Mouse (Mus musculus) cerebellum, postnatal 36 days (tissue): ENCODE measurements around the gene Stx8.

ENCODE experiments used
- DNase-seq, 2 experiments: peaks; one replicate each; pipeline ENCODE4 v3.0.0; 2021 to 2022; ENCODE audit warnings: mixed read lengths in 2 of 2

Stx8 gene

DNA sequence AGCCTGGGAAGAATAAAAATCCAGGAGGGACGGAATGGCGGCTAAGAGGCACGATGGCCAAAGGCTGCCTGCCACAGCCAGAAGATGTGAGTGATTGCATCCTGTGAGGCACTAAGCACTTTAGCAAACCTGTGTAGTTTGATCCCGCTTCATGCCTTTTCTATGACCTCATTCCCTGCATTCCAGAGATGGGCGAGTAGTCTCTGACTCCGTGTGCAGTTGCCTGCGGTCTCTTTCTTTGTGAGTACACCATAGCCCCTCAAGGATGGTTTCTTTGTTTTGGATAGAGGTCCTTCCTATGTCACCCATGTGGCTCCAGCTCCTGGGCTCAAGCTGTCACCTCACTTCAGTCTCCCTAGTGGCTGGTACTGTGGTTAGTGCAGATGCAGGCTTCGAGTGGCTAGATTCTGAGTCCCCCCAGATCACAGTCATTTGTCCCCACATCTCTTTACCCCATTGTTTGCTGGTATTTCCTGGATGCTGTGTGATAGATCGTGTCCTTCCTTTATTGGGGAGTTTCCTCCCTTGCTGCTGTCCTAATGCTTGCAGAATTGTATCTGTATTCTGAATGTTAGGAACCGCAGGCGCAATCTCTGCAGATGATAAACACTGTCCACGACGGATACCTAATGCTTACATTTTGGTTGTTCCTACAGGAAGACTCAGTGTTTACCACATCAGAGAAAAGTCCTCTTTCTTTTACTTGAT, 124.0 kb downstream of the Stx8 start:
- no peak for DNase-seq

DNA sequence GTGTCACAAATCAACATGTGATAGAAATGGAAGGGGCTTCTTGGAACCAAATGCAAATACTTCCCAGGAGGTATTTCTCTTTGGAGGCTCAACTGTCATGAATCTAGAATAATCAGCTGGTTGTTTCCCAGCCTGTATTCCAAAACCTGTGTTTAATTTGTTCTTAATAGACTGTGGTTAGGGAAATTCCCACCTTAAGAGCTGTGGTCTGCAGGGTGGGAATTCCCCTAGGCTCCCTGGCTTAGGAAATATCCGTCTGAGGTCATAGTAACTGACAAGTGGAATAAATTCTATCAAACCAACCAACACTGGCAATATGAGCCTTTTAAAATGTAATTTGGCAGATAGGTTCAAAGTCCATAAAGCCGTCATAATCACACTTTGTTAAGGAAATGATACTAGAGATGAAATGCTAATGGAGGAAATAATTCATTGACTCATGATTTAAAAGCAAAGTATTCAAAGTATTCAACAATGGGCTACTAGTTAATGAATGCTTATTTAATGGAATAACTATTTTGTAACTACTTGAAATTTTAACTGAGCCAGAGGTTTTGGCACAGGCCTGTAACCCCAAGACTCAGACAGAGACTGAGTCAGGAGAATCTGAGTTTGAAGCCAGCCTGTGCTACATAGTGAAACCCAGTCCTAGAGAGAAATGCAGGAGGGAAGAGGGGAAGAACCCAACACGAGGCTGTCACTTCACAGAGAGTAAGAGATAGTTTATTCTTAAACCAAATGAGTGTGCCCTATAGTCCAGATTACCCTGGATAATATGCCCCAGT, 126.2 kb downstream of the Stx8 start:
- DNase-seq = no peak

DNA sequence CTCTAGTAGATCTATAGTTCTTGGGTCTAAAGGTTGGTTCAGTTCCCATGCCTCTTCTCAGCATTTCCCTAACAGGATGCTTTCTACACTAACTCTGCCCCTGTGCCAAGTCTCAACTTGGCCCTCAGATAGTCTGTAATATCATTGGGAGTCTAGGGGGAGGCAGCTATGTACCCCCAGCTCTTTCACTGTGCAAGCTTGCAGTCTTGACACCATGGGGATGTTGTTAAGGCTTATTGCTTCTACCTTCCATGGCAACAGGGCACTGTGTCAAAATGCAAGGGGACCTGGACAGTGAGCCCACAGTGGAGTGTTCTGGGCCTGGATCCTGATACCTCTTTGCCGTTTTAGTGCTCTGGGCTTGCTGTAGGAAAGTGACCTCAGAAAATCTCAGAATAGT, 135.6 kb downstream of the Stx8 start:
- no peak for DNase-seq

DNA sequence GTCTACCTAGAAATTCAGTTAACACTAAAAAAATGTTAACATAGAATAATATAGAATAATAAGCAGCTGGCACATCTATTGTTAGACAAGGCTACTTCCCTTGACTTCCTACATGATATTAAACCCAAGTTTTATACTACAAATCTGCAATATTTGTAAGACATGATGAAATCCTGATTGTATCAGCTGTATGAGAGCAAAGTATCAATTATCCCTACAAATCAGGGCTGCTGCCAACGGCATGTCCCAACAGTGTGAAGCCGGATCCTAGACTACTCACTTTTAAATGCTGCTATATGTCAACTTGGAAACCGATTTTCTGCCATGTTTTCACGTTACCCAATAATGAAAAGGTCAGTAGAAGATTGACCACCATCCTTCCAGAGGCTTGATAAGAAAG, 137.5 kb downstream of the Stx8 start:
- no peak for DNase-seq

DNA sequence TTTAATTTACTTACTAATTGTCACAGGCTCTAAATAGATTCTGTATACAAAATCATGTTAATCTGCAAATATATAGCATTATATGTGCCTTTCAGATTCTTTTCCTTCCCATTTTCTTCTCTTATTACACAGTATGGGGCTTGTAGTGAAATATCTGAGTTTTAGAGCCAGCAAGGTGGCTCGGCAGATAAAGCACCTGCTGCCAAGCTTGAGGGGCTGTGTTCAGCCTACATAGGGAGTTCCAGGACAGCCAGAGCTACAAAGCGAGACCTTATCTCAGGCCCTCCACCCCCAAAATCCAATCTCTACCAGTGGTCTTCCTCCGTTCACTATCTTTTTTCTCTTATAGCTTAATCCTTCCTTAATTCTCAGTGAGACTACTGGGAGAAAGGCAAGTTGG, 140.1 kb downstream of the Stx8 start:
- no peak for DNase-seq

DNA sequence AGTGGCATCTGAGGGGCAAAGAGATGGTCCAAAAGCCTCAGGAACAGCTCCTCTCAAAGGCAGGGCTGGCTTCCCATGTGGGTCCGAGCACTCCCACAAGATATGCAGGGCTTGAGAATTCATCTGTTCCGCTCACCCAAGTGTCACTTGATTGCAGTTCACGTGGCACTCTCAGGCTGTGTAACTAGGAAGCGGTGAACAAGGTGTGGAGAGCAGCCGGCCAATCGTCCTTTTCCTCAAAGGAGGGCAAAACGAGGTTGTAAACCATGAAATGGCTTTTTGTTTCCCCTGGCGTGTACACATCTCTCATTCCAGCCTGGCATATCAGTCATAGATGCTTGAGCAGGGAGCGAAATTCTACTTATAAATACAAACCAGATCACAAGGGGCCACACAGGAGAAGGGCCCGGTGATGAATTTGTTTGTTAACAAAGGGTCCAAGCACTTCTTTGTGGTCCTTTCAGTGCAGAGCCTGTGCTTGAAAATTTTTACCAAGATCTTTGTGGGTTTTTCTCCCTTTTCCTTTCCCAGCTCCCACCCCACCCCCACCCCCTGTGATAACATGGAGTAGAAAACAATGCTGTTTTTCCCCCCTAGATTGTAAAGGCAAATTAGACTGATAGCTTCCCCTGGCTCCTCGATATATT, 147.6 kb downstream of the Stx8 start:
- no peak for DNase-seq

DNA sequence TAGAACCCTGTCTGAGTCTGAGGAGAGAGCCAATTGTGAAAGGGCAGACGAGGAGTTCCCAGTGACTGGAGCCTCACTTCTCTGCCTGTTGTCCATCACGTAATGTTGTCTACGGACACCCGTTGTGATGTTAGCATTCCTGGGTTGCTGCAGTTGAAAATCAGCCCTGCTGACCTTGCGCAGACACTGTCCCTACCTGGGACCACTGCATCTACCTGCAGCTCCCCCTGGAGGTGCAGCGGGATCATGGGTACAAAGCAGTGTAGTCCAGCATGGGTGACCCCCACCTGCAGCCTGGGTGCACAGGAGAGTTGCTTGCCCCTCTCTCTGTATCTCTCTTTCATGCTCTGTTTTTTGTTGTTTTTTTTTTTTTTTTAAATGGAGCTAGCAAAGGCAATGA, 148.2 kb downstream of the Stx8 start:
- DNase-seq = peak; percentile 11 to 18

DNA sequence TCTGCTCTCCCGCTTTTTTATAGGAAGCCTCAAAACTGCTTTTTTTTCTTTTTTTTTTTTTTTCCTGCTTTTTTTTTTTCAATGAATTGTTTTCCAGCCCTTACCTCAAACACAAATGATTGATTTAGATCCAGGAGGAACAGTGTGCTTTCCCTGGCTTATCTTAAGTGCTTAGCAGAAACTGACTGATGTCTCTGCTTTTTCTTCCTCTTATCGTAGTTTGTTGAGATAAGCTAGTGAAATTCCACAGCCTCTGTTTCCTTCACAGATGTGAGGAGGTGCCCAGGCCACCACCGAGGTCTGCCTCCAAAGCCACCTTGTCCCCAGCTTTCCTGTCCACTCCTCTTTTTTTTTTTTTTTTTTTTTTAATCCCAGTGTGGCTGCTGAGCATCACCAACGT, 150.2 kb downstream of the Stx8 start:
- no peak for DNase-seq

DNA sequence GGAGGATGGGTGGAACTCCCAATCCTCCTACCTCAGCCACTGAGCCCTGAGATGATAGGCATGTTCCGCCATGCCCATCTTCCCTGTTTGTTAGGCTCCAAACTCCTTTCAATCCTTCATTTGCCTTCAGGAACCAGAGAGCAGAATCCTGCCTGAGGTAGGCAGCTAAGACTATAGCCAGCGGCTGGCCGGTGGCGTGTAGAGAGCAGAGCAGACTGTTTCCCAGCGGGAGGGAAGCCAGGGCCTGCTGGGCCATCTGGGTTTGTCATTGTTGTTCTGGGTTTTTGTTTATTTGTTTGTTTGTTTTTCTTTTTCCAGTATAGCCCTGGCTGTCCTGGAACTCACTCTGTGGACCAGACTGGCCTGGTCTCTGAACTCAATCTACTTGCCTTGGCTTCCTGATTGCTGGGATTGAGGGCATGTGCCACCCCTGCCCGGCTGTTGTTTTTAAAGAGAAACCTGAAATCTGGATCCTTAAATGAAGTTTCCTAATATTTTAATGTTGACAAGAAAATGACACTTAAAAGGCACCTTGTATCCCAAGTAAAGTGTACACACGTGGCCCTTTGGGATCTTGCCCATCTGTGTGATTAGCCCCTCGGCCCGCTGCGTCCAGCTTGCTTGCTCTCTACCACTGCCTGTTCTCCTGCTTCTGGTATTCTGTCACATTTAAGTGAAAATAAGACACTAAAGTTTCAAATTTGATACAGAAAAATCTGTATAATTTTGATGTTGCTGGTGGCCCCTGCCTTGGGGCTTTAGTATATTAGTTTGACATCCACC, 152.1 kb downstream of the Stx8 start:
- peak; percentile 79 to 83 for DNase-seq

DNA sequence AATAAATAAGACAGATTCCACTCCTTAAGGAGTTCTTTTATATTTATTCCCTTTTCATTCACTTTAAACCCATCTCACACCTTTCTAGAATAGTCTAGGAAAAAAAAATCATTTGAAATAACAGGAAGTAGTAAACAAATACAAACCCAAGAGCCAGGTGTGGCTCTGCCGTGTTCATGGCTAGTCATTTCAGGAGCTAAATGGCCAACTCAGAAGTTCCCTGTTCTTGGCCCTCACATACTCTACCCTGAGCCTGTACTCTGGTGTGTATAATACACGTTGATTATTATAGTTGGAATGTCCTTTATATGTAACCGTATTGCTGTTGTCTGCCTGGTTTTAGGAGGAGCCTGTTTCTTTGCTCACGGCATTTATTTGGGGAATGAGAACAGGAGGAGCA, 152.7 kb downstream of the Stx8 start:
- no peak for DNase-seq

DNA sequence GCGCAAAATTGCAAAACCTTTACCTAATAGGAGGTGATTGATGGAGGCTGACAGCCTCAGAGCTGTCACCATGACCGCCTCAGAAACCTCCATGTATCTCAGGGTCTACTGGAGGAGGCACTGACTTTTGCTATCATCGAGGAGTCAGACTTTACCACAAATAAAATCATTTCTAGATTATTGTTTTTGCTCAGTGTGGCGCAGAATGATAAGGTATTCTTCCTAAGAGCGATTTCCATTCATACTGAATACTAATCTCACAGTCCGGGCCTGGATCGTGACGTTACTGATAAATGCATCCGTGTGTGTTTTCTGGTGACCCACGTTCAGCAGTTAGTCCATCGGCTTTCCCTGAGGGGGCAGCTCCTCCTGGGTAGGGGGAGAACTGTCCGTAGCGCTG, 153.1 kb downstream of the Stx8 start:
- no peak for DNase-seq

DNA sequence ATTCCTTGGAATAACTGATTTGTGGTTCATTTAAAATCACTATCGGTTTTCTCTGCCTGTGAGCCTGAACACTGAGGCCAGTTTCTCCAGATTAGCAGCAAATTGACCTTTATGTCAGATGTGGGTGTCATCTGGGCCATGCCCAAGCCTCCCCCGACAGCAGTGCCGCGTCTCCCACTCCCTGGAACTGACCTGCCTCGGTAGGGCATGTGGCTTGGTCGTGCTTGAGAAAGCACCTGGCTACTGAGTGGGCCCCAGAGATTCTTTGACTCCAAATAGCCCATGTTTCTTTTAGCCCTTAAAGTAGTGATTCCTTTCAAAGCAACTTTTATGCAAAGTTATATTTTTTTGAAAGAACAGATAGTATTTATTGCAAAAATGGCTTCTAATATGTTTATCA, 155.3 kb downstream of the Stx8 start:
- DNase-seq = no peak

DNA sequence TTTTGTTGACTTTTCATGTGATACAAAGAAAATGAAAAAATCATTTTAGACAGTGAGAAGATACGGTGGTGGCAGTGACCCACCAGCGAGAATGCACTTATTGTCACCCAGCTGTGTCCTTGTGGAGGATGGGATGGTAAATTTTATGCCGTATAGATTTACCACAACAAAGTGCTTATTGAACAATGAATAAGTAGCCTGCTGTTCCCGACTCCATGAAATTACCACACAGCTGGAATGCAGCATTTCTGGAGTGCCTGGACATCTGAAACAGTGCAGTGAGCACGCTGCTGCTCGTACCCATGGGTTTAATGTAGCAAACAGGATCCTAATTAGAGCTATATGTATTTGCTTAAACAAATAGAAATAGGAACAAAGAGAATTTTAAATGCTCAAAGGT, 155.7 kb downstream of the Stx8 start:
- no peak for DNase-seq

DNA sequence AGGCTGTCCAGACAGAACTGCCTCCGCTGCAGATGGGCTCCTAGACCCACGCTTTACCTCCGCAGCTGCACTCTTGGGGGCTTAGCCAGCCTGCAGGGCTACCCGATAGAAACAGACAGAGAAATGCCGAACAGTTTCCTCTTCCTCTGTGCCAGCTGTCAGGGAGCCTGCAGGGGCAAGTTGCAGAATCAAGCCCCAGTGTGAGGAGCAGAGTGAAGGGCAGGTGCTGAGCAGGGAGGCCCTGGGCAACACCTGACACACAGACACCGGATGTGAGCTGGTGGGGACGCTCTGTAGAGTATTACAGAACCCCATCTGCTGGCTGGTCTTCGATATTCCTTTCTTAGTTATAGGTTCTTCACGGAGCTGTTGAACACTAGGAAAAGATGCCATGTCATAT, 160.1 kb downstream of the Stx8 start:
- DNase-seq = no peak

DNA sequence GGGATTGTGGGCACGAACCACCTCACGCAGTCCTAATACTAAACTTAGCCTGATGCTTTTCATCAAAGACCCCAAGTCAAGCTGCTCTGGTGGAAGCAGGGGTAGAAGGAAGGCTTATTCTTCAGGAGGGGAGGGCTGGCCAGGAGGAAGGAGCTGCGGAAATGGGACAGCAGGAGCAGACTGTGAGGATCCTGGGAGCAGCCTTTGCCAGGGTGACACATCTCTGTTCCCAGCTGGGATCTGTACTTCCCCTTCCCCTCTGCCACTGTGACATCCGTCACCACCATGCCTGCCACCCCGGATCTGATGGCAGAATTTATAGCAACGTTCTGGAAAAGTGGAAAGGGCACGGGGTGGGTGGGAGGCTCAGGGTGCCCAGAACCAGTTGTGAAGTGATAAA, 168.5 kb downstream of the Stx8 start:
- DNase-seq = no peak

DNA sequence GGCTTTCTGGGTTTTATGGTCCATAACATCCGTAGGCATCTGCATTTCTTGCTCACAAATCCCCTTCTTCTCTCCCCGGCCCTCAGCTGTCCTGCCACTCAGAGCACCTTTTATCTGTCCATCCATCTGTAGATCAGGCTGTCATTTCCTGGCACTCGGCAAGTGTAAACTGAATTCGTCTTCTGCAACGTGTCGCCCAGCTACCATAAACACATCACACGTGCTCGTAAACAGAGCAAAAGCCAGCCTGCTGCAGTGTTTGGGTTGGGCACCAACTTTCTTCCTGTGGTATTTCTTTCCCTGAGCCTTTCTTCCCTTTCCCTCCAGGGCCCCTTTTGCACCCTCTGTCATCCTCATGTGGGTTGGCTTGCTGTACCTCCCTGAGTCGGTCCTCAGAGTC, 169.4 kb downstream of the Stx8 start:
- DNase-seq = no peak

DNA sequence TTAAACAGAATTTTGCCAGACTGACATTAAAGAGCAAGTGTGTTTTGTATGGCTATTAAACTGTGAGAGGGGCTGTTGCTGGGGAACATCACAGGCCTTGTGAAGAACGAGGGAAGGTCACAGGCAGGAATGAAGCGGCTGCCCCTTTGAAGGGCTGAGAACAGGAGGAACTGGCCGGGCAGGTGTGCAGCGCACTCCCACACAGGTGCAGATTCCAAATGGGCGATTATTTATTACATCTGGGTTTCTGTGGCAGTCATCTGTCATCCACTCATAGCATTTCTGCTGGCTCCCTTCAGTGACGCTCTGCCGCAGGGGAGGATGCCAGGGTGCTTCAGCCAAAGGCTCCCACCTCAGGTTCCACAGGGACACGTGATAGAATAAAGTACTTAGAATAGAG, 170.7 kb downstream of the Stx8 start:
- DNase-seq = no peak

DNA sequence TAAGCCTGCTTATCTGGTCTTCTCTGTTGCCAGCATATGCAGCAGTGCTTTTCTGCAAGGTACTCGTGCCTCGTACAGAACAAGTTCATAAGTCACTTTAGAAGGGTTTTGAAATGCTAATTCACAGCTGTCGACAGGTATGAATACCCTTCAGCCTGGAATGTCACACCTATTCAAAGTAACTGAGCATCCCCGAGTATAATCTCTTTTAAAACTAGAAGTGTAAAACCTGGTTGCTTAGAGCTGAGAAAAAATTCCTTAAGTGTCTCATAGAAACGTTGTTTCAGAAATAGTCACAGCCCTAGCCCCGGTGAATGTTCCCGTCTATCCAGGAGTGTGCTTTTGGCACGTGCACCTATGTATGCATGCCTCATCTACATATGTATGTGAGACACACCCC, 176.3 kb downstream of the Stx8 start:
- no peak for DNase-seq

DNA sequence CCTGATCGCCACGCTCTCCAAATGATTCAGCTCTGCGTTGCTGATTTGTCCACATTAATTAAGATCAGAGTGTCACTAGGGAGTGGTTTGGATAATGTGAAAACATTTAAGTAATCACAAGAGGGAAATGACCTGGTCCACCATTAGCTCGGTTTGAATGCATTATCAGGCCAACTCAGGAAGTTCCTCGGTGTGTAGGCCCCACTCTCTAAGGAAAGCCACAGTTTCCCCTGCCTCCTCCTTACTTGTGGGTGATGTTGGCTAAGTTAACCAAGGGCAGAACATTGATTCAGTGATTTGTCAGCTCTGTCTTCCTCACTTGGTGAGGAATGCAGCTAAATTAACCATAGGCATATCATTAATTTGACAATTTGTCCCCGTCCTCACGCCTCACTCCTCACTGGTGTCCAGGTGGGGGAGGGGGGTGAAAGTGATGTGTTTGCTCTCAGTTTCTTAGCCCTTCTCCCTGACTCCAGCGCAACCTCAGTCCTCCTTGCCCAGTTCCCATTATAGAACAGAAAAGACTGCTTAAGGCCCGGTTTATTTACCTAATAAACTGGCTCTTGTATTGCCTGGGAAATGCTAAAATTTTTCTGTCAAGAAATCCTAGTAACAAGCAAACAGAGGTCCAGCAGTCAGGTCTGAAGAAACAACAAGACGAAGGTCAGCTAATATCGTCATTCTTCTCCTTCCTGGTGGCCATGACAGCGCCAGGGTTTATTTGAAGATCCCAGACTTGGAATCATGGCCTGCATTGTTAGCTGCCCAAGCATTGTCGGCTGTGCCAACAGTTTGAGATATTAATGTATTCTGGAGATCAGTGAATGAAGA, 178.5 kb downstream of the Stx8 start:
- no peak for DNase-seq

DNA sequence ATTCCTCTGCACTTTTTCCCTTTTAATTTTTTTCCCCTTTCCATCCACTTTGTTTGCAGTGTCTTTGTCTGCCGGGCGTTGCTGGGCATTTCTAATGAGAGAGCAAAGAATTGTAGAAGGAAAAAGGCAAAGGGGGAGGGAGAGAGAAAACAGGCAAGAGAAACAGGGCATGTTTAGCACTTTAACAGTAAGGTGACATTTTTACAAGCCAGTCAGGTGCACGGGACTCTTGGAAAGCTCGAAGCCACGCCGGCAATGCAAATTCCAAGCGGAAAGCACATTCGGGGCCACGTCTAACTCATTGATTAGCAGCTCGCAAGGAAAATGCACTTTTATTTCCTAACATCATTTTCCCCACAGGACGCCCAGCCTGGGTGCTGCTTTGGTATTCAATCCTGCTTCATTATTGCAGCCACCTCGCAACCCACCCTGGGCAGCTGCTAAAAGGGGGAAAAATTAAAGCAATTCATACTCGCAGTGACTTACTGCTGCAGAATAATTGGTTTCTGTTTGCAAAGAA, 179.1 kb downstream of the Stx8 start:
- DNase-seq = no peak

DNA sequence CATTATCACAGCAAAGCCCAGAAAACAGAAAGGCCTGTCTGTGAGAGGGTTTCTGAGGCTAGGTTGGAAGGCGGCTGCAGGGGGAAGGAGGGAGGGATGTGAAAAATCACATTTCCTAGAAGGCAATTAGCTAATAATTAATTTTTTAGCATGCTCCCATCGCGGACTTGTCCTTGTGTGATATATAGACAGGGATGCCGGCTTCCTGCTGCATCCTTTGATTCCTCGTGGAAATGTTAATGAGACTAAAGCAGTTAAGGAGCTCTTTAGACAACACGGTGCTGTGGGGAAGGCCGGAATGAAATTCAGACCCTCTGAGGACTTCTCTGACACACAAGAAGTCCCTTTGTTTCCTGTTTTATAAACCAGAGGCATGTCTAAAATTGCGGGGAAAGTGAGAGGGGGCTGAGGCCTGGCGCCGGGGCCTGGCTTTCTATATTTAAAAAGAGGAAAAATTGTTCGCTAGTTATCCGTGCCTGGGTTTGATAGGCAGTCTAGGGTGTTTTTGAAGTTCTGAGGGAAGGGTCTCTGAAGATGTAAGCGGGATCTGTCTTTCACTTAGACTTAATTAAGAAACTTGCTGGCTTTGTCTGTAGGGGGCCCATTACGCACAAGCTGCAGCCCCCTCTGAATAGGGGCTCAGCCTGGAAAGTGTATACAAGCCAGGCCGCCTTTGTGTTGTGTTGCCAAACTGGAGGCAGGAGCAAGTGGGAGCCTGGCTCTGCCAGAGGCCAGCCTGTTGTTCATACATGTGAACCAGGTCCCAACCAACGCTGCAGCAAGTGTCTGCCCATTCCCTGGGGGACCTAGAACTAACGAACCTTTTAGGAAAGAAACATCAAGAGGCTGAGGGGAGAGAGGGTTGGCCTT, 179.8 kb downstream of the Stx8 start:
- DNase-seq = no peak
